Mouse (Mus musculus): ENCODE measurements at regions not wholly inside any gene's neighbourhood (a gene's known extent, or its start where the extent isn't known, plus 50 kb on each side); places are given as distances from the start of the nearest gene placed in this dataset.

DNA sequence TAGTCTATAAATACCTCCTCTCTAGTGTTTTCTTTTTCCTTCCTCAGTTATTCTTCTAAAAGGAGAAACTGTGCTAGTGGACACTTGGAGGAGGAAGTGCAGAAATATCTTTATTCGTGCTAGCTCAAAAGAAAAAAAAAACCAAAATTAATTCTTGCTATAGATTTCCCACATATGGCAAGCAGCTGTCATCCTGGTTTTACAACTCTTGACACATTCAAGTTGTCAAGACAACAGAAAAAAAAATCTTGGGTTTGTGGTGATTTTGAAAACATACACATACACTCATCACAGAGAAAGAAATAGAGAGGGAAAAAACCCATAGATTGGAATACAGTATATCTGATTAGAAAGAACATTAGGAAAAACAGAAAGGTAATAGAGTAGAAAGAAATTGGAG is 352.8 kb upstream of the Slco3a1 start:
- no peak for DNase-seq (ENCODE audit: low spot score in 2 of 2)

DNA sequence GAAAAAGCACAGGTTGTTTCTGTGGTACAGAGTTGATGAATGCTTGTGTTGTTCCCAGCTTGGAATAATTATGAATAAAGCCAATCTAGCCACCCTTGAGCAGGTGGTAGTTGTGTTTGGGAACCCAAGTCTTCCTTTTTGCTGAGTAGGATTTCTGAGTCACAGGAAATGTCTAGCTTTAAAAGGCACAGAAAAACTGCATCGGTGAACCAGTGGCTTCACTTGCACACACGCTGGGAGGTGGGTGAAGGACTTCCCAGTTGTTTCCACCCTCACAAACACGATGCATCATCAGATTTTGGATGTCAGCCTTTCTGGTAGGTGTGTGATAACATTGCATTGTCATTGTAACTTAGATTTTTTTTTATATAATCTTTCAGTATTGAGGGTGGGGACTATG is 322.9 kb upstream of the Slco3a1 start:
- no peak for DNase-seq (ENCODE audit: low spot score in 2 of 2)

DNA sequence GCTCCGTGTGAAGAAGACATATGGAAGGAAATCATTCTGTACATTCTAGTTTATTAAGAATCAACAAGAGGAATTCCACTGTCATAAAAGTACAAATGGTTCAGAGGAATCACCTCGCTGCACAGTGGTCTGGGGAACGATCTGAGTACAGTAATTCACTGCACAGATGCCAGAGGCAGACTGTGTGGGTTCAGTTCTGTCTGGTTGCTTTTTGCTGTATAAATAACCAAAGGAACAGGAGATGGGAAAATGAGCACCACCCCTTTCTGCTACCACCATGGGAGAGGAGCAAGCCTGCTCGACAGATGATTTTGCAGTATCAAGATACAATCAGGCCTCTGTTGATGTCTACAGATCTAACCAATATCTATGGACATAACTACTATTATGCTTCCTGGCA is 322.1 kb upstream of the Slco3a1 start:
- no peak for DNase-seq (ENCODE audit: low spot score in 2 of 2)

DNA sequence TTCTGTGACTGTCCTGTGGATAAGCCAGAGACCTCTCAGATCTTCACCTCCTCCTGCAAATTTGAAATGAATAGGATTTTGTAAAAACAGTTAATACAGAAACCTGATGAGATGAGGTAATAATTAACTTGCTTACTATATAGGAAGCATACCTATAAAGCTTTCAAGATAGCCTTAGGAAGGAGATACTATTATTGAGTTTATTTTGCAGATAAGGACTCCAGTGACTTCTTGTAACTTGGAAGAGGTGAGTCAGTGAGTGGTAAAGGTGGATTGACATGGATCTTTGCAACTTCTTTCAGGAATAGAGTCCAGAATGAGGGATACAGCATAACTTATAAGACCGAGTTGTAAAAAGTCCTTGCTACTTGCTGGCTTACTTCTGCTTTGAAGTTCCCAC is 315.7 kb upstream of the Slco3a1 start:
- no peak for DNase-seq (ENCODE audit: low spot score in 2 of 2)

DNA sequence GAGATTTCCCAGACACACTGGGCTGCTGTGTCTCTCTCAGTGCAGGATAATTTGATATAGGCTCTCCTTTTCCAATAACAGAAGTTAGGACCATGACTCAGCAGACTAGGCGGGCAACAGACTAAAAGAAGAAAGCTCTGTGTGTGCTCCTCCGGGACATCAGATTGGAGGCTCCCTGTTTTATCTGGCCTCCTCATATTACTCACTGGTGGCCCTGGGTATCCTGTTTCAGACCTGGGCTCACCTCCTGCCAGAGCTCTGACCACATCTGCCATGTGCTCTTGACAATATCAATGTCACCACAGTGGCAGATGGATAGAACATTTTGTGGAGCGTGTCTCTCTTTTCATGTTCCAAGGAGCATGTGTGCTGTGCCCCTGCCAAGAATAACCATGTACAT is 308.1 kb upstream of the Slco3a1 start:
- no peak for DNase-seq (ENCODE audit: low spot score in 2 of 2)

DNA sequence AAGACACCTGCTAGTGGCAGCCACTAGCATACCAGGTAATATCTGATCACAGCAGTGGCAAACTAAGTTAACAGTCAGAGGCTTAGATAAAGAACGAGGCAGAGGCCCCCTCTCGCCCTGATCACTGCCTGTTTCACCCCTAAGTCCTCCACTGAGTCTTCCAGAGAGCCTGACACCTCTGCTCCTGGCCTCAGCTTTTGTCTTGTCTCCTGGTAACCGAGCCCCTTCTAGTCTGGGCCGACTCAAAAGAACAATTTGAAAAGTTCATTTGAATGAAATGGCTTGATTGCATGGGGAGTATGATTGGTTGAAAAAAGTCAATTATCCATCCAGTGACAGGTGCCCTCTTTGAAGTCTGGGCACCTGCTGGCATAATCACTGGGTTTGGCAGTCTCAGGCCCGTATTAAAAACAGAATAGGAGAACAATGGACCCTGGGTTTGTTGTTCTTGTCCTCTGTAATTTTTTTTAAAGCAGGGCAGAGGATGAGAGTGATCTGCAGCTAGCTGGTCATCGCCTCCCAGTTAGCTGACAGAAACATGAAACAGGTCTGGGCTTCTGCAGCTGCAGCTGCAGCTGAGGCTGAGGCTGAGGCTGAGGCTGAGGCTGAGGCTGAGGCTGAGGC is 289.8 kb upstream of the Slco3a1 start:
- no peak for DNase-seq (ENCODE audit: low spot score in 2 of 2)

DNA sequence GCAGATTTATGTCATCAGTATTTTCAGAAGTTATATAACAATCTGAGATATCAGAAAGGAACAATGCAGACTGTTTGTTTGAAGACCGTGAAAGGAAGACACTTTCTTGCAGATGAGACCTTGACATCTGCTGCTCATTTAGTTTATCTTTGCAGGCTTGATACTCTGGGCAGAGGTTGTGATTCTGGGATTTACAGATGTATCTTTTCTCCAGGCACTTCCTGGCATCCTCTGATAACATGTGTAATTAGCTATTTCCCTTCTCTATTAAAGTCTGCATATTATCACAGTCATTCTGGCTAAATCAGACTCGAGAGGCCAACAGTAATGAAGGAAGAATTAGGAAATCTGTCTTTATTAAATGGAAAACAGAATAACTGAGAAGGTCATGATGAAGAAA is 268.7 kb upstream of the Slco3a1 start:
- DNase-seq (ENCODE audit: low spot score in 2 of 2), result no peak

DNA sequence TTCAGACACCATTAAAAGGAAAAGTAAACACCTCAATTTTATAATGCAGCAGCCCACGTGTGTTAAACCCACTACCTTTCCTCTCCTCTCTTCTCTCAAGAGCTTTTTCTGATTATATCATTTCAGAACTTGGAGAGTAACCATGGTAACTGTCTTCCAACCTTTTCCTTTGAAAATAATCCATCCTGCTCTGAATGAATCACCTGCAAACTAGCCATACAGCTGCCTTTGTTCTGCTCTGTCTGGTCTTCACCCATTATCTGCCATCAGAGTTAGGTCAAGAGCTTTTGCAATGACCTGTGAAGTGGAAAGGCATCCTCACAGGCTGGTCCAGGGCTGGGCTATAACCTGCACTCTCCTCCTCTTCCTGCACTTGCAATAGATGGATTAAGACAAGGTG is 238.7 kb upstream of the Slco3a1 start:
- no peak for DNase-seq (ENCODE audit: low spot score in 2 of 2)

DNA sequence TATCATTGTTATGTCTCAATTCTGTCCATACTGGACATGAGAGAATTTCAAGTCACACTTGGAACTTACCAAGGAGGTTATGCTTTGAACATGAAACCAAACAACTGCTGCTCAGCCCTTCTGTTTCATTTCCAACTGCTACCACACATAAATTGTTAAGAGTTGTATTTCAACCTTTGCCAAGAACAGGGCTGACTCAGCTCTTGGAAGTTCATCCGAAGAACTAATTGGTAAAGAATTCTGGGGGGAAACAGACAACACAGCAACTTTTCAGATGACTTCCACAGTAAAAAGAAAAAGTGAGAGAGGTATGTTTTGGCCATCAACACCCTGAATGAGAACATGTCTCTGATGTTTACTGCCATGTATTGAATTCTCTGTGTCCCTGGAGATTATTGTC is 234.1 kb upstream of the Slco3a1 start:
- DNase-seq (ENCODE audit: low spot score in 2 of 2), result no peak

DNA sequence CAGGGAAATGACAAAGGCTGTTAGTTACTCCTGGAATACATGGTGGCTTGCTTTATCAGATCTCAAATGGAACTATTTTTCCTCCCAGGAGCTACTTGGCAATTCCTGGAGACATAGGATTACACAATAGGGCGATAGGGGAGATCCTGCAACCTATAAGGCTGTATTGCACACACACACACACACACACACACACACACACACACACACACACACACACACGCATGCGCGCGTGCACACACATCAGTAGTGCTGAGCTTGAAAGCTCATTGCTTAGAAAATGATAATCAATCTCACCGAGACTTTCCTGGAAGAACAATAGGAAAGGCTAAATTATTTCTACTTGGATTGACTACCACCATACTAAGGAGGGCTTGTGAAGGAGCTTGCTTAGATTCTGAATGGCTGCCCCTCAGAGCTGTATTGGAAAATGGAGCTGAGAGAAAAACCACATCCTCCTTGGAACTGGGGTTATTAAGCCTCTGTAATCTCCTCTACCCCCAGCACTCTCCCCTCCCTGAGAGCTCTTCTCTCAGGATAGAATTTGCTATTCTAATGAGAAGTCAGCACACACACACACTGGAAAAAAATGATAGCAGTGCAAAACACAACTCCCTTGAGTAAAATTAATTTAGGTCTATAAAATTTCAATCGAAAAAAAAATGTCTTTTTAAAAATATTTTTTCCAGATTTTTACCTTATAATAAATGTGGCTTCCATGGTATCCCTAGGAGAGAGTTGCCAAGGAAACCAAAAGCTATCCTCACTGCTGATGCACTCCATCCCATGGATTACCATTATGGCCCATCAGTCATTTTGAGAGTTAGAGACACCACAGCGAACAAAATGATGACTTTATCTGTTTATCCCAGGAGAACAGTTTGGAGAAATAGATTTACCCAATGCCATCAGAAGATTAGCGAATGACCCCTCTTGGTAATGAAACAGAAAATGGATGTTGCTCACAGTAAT is 217.1 kb upstream of the Slco3a1 start:
- no peak for DNase-seq (ENCODE audit: low spot score in 2 of 2)

DNA sequence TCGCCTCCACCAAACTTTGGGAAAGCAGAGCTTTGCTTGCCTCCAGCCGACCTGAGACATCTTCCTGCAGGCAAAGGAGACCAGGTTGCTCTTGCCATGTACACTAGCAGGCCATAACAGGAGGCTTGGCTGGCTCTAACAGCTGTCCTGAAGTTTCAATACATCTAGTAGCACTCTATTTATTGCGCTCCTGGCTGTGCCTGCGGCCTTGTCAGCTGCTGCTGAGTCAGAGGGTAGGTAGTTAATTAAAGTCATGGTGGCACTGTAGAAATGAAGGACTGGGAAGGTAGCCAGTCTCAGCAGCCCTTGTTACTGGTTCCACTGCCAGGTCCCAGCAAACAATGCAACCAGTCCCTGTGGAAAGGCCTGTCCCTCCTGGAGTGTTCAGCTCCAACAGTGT is 212.0 kb upstream of the Slco3a1 start:
- peak in 1 of 2 experiments; percentile 15 for DNase-seq (ENCODE audit: low spot score in 2 of 2)

DNA sequence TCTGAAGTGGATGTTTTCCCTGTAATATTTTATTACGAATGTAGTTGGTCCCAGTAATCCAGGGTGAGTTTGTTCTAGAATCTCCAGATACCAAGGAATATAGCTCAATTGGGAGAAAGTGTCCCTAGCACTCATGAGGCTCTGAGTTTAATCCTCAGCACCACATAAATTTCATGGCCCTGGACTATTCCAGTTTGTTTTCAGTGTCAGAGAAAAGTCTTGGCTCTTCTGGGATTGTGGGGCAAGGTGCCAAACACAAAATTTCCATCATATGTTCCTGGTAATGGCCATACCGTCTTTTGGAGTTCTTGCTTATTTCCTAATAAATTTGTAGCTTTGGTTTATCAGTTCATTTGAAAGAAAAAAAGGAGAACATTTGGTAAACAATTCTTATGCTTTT is 202.9 kb upstream of the Slco3a1 start:
- DNase-seq (ENCODE audit: low spot score in 2 of 2), result no peak

DNA sequence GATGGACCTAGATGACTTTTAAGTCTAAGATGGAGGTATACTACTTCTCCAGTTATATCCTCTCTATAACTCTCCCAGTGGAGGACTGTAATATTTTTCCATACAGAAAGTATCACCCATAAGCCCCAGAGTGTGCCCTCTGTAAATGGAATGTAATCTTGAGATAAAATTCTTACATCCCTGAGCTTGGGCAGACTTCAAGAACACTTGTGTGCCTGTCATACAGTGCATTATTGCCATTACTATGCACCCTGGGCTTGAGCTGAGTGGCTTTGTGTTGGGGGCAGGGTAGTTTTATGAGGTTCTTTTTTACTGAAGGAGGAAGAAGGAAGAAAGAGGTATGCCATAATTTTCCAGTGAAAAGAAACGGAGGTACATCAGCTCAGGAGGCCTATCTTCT is 193.1 kb upstream of the Slco3a1 start:
- DNase-seq (ENCODE audit: low spot score in 2 of 2), result no peak

DNA sequence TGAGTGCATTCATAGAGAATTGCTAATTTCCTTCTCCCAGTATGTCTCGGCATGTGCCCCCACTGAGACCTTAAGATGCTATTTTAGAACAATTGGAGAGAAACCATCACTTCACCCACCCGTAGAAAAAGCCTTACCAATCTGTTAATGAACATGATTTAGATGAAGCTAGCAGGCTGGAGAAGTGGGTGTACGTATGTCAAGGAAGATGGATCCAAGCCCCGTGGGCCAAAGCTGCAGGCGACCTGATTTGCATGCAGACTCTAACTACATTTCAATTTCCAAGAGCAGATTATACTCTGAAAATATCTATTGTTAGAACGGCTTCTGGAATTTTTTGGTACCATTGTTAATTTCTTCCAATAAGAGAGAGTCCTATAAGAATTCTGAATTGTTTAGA is 180.4 kb upstream of the Slco3a1 start:
- DNase-seq (ENCODE audit: low spot score in 2 of 2), result no peak

DNA sequence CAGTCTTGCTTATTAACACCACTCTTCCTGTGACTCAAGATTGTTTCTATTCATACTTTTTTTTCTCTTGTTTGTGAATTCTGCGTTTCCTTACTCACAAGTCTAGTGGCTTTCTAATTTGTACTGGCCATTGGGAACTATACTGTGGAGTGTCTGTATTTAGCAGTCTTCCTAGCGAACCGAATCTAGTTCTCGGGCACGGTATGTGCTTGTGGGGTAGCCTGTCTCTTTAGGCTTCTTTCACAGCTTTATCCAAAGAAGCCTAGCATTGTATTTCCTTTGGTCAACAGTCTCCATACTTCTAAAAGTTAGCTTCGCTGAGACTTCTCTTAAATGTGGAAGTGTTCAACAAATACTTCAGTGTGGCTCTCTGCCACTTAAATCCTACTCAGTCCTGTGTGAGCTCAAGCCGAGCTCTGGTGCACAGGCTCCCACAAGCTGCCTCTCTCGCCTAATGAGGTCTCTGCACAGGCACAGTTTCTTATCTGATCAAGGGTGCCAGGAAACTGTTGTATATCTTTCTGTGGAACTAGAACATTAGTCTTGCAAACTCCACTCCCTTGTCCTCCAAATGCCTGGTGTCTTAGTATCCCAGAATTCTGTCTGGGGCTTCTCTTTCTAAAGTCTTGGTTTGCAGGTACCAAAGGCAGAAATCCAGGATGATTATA is 171.9 kb upstream of the Slco3a1 start:
- no peak for DNase-seq (ENCODE audit: low spot score in 2 of 2)

DNA sequence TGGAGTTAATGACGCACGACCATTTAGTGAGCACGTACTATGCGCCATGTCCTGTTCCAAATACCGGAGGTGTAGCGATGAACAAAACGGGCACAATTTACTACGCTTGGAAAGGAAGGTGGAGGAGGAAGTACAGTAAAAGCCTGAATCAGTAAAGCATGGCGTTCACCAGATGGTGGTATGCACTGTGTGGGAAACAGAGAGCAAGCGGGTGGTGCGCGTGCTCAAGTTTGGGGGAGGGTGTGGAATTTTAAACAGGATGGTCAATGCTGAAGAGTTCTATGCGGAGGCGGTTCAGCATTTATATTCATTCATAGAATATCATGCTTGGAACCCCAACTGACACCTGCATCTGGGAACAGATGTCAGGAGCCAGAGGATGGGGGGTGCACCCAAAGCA is 164.7 kb upstream of the Slco3a1 start:
- no peak for DNase-seq (ENCODE audit: low spot score in 2 of 2)

DNA sequence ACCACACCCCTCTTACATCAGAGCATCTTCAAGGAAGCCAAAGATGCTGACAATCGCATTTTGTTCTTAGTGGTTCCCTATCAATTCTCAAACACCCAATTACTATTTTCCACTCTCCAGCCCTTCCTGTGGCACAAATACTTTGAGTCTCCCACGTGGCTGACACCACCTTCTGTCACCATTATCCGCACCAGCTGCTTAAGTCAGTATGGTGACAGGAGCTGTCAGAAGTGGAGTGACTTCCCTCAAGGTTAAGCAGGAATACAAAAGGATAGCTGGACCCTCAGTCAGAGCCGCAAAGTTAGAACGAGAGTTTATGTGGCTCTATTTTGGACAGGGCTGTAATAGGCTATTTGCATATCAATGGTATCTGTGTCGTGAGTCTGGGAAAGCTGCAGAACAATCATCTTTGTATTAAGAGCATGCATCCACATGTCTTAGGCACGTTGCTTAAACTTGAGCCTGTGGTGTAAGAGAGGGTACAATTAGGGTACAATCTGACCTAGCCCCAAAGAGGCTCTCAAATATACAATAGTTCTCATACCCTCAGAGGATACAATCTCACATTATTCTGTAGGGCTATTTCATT is 155.5 kb upstream of the Slco3a1 start:
- DNase-seq (ENCODE audit: low spot score in 2 of 2), result no peak

DNA sequence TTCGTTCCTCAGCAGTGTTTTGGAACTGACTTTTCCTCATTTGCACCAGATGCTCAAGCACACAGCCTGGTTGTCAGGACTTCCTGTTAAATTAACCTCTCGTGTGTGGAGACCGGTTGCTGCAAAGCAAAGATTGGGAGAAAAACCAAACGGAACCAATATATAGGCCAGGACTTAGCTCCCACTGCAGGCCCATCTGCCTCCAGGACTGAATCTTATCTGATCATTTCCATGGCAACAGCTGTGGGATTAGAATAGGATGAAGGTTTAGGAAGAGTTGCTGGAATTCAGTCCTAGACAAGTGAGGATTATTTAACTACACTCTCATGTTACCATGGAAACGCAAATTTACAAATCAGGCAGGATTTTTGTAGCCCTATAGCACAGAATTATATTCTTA is 154.4 kb upstream of the Slco3a1 start:
- DNase-seq (ENCODE audit: low spot score in 2 of 2), result no peak

DNA sequence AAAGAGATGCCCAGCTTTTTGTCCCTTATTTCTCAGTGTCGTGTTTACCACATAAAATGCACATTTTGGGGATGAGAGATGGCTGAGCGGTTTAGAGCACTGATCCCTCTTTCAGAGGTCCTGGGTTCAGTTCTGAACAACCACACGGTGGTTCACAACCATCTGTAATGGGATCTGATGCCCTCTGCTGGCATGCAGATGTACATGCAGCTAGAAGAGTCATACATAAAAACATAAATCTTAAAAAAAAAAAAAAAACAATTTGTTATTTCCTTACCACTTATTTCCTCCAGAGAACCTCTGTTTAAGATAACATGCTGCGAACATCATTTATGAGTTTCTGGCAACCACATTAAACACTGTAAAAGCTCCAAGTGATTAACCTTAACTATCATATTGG is 149.0 kb upstream of the Slco3a1 start:
- no peak for DNase-seq (ENCODE audit: low spot score in 2 of 2)

DNA sequence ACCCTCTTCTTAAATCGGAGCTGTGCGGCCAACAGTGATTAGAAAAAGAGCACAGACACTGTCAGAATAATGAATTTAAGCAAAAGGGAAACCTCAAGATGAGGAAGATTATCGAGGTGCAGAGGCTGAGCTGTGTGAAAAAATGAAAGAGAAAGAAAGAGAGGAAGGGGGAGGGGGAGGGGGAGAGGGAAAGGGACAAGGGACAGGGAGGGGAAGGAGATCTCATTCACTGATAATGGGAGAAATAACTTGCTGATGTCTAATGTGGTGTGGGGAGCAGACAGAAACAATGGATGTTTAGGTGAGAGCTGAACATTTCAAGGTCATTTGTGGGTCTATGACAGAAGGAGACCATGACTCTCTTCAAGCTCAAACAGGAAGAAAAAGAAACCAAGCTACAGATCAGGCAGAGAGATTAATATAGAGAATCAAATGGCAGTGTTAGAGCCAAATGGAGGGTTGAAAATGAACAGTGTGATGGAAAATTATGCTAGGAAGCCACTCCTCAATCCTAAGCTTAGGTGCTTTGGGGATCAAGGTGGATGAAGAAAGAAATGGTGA is 143.3 kb upstream of the Slco3a1 start:
- DNase-seq (ENCODE audit: low spot score in 2 of 2), result no peak

DNA sequence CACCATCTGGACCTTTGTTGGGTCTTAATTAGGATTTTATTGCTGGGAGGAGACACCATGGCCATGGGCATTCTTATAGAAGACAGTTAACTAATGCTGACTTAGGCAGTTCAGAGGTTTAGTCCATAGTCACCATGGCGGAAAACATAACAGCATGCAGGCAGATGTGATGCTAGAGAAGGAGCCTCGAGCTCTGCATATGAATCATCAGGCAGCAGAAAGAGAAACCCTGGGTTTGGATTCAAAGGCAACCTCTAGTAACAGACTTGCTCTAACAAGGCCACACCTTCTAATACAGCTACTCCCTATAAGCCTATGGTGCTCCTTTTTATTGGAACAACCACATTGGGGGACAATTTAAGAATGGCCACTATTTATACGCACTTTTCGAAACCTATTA is 141.7 kb upstream of the Slco3a1 start:
- no peak for DNase-seq (ENCODE audit: low spot score in 2 of 2)

DNA sequence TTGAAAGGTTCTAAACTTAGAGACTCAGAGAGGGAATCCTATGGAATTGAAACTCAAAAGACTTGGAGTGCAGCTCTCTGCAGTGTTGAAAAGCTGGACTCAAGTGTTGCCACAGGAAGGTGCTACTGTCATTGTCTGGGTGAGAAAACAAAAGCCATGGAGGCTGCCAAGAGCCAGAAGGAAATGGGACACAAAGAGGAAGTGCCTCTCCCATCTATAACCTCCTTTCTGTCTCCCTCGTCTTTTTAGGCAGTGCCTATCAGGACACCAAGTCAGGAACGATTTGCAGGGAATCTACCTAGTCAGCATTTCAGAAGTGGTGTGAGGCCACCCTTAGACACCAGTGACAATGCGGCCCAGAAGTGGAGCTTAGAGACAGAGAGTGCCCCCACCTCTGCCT is 138.5 kb upstream of the Slco3a1 start:
- DNase-seq (ENCODE audit: low spot score in 2 of 2), result no peak

All from adrenal gland, adult 18-20 months (tissue).